Mouse (Mus musculus) liver, embryonic 14.5 days (tissue): Measurements from ENCODE around the gene Rab3il1. TPM values are rescaled to one million over a fixed set of nuclear protein-coding genes. Genes with fewer than 3 reads are reported as not detected.

Source experiments
- ATAC-seq: fragments of 200-750 bp; cut with Nextera tagmentation; 2 replicates; pipeline ENCODE4 v1.8.0; 2017; ENCODE audit warnings: moderate number of reproducible peaks, mild to moderate bottlenecking, moderate library complexity; ENCODE audit not compliant: insufficient read depth
- DNase-seq, 3 experiments: peaks; one replicate each; pipeline ENCODE4 v3.0.0-alpha.2; 2012 to 2013; ENCODE audit warnings: low read depth in 3 of 3, low spot score in 3 of 3
- H3K27ac ChIP-seq: fragments of 300-500 bp; sonication (generic); 2 replicates; pipeline ENCODE4 v1.5.1; 2014; ENCODE audit warnings: moderate library complexity, mild to moderate bottlenecking, control low read depth, inconsistent platforms
- H3K27me3 ChIP-seq: fragments of 300-500 bp; sonication (generic); 2 replicates; pipeline ENCODE4 v1.6.1; 2014; ENCODE audit warnings: mild to moderate bottlenecking, low read length, moderate library complexity; ENCODE audit not compliant: control insufficient read depth, insufficient read depth
- H3K36me3 ChIP-seq: fragments of 300-500 bp; sonication (generic); replicated peaks from 2 replicates; pipeline ENCODE4 v1.6.1; 2014; ENCODE audit warnings: low read depth; ENCODE audit not compliant: control insufficient read depth, insufficient read depth
- H3K4me1 ChIP-seq, 2 experiments: fragments of 200-500 bp in 1 of 2; fragments of 300-500 bp in 1 of 2; sonication (generic) in 1 of 2; replicated peaks; 2 replicates each; pipeline ENCODE4 v1.6.1; 2012 to 2014; ENCODE audit warnings: antibody characterized with exemption in 1 of 2, inconsistent platforms in 1 of 2, low read length in 1 of 2; ENCODE audit not compliant: control insufficient read depth in 2 of 2, insufficient read depth in 2 of 2
- H3K4me2 ChIP-seq: fragments of 300-500 bp; sonication (generic); 2 replicates; pipeline ENCODE4 v1.6.1; 2014; ENCODE audit warnings: low read depth, mild to moderate bottlenecking, control low read depth, moderate library complexity
- H3K4me3 ChIP-seq, 2 experiments: fragments of 200-500 bp in 1 of 2; fragments of 300-500 bp in 1 of 2; sonication (generic) in 1 of 2; 2 replicates each; pipeline ENCODE4 v1.5.1; 2012 to 2014; ENCODE audit warnings: low read depth in 2 of 2, low read length in 2 of 2, mild to moderate bottlenecking in 2 of 2, control low read depth in 1 of 2, inconsistent platforms in 1 of 2, moderate library complexity in 1 of 2; ENCODE audit not compliant: insufficient read depth in 1 of 2
- H3K9ac ChIP-seq: fragments of 300-500 bp; sonication (generic); replicated peaks from 2 replicates; pipeline ENCODE4 v1.6.1; 2014; ENCODE audit warnings: mild to moderate bottlenecking, control low read depth, moderate library complexity
- H3K9me3 ChIP-seq: fragments of 300-500 bp; sonication (generic); 2 replicates; pipeline ENCODE4 v1.6.1; 2016; ENCODE audit warnings: low read length, mixed read lengths; ENCODE audit not compliant: control insufficient read depth
- CTCF ChIP-seq: IDR thresholded peaks from 2 replicates; pipeline ENCODE4 v1.5.1; 2016; ENCODE audit warnings: antibody characterized with exemption, low read depth, control low read depth
- EP300 ChIP-seq: IDR thresholded peaks from 2 replicates; pipeline ENCODE4 v1.6.1; 2016; ENCODE audit warnings: antibody characterized with exemption, low read depth
- WGBS: fragments of 180-500 bp; shearing (Covaris S2); extraction: QIAGEN DNeasy Blood & Tissue Kit; methylation state at CpG from one replicate; pipeline ENCODE4 v1.1.7; 2014; ENCODE audit not compliant: insufficient replicate concordance; 5-methylcytosine and 5-hydroxymethylcytosine counted together
- polyA plus RNA-seq, 2 experiments: library from polyadenylated mRNA; depleted of rRNA in 1 of 2; stranded (reverse) in 1 of 2; unstranded in 1 of 2; fragments of >200 nt; fragmentation: Nextera tagmentation in 1 of 2; extraction: Ambion mirVana in 1 of 2; gene quantifications; 2 replicates each; pipeline versions ENCODE4 v1.2.1 to v1.2.3; 2012 to 2014

The Rab3il1 gene
- polyA plus RNA-seq, 2 experiments, result 122 to 240 TPM

- H3K9ac ChIP-seq, result no peak overlapping the region
- no peak overlapping the region for H3K4me2 ChIP-seq
- H3K27me3 ChIP-seq, result no peaks in the 10 kb centered on the region
- DNase-seq, result no peak
- no peak for TF ChIP-seq CTCF
- TF ChIP-seq EP300, result no peak
- no peak overlapping the region for H3K4me3 ChIP-seq
- H3K27ac ChIP-seq, result no peak overlapping the region
- no peaks in the 10 kb centered on the region for H3K36me3 ChIP-seq
- no peaks in the 10 kb centered on the region for H3K9me3 ChIP-seq
- 83% methylated on average over 10 of the region's 10 CpGs for WGBS
- ATAC-seq, result no peak
- no peaks in the 10 kb centered on the region; a peak in 2 of 4 replicates for H3K4me1 ChIP-seq
These were observed 52.3 kb downstream of the Rab3il1 start for GRCm38 (mm10) chr19:10053692-10054260.

DNA sequence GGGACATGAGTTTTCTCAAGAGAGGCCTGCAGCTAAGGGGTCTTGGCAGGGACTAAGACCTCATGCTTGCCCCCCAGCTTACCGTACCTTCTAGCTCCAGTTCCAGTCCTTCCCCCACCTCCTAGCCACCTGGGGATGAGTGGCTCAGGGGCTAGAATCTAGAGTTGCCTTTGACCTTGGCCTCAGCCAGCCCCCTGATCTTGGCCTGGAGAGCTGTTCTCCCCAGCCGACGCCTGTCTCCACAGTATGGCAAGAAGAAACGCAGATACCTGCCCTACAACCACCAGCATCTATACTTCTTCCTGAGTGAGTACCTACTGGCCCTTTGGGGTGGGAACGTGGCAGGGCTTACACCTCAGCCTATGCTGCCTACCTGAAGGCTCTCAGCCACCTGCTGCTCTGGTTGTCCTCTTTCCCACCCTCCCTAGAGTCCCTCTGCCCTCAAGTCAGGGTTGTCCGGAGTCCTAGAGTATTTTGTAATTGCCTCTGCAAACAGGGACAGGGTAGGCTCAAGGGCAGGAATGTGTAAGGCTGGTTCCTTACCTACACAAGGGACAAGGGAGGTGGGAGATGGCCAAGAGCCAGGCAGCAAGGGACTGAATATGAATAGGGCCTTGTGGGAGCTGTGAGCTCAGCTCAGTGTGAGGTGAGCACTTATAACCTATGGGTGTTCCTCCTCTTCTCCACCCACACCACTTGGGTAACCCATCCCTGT, 53.0 kb downstream of the Rab3il1 start:
- Histone ChIP-seq H3K27ac (no peak overlapping the region), H3K9ac (no peak overlapping the region), H3K9me3 (no peaks in the 10 kb centered on the region), H3K36me3 (no peaks in the 10 kb centered on the region), H3K4me3 (no peak overlapping the region), H3K4me1 (peaks cover 0 to under 1% of the 10 kb centered on the region in 2 experiments; a peak in 1 of 4 replicates), H3K4me2 (no peak overlapping the region), H3K27me3 (no peaks in the 10 kb centered on the region)
- 76% methylated on average over 6 of the region's 6 CpGs for WGBS
- ATAC-seq (no peak), DNase-seq (no peak)
- TF ChIP-seq CTCF, result no peak
- no peak for TF ChIP-seq EP300

GRCm38 (mm10) chr19:10055261-10055660, 53.8 kb downstream of the Rab3il1 start:
- ATAC-seq, result no peak
- WGBS, result 64% methylated on average over 3 of the region's 3 CpGs
- no peaks in the 10 kb centered on the region for H3K9me3 ChIP-seq
- H3K4me3 ChIP-seq, result no peak overlapping the region
- no peak for DNase-seq
- no peak for TF ChIP-seq CTCF
- no peak overlapping the region for H3K4me2 ChIP-seq
- no peak overlapping the region for H3K9ac ChIP-seq
- H3K4me1 ChIP-seq, result peaks cover 3 to 7% of the 10 kb centered on the region in 2 experiments
- no peak overlapping the region for H3K27ac ChIP-seq
- H3K27me3 ChIP-seq, result no peaks in the 10 kb centered on the region
- H3K36me3 ChIP-seq, result no peaks in the 10 kb centered on the region

DNA sequence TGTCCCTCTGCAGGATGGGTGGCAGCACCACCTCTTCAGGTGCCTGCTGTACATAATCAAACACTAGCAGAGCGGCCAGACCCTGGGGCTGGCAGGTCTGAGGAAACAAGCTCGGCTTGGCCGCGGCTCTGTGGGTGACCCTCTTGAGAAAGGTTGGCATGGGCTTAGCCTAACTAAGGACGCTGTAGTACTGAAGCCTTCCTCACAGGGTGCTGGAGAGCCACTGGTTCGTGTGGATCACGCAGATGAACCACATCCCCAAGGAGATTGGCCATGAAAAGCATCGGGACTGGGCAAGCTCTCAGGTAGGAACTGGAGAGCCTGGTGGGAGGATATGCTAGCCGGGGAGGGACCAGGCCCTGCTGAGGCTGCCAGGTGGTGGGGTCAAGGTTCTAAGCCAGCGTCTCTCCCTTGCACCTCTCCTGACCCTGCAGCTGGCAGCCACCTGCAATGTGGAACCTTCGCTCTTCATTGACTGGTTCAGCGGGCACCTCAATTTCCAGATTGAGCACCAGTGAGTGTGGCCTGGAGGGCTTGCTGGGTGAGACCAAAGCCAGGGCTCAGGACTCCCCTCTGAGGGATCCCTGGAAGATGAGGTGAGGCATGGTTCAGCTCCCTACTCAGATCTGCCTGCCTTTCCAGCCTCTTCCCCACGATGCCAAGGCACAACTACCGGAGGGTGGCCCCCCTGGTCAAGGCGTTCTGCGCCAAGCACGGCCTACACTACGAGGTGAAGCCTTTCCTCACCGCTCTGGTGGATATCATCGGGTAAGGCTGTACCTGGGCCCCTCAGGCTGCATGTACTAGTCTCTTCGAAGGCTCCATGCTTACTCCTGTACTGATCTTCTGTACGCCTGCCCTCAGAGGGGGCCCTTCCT, 54.6 kb downstream of the Rab3il1 start:
- H3K4me1 ChIP-seq, result peaks cover 10 to 14% of the 10 kb centered on the region in 2 experiments
- WGBS, result 78% methylated on average over 22 of the region's 22 CpGs
- no peak for ATAC-seq
- H3K36me3 ChIP-seq, result no peaks in the 10 kb centered on the region
- no peak overlapping the region for H3K4me3 ChIP-seq
- H3K9ac ChIP-seq, result no peak overlapping the region
- H3K27me3 ChIP-seq, result no peaks in the 10 kb centered on the region
- H3K27ac ChIP-seq, result no peak overlapping the region
- no peak for DNase-seq
- H3K4me2 ChIP-seq, result no peak overlapping the region
- no peaks in the 10 kb centered on the region for H3K9me3 ChIP-seq
- TF ChIP-seq EP300 (no peak), CTCF (no peak)

DNA sequence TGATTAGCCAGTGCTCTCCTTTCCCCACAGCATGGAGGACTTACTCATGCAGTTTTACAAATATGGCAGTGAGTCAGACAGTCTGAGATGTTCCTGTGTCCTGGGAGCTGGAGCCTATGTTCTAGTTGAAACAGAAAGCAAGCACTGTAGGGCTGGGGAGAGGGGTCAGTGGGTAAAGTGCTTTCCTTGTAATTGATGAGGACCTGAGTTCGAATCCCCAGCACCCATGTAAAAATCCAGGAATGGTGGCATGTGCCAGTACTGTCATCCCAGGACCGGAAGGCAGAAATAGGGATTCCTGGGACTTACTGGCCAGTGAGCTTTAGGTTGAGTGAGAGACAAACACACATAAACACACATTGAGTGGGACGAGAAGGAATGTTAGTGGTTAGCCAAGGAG, 55.2 kb downstream of the Rab3il1 start:
- Histone ChIP-seq H3K36me3 (no peaks in the 10 kb centered on the region), H3K27me3 (no peaks in the 10 kb centered on the region), H3K4me2 (no peak overlapping the region), H3K27ac (no peak overlapping the region), H3K4me3 (no peak overlapping the region), H3K9ac (no peak overlapping the region), H3K4me1 (peaks cover 11 to 20% of the 10 kb centered on the region in 2 experiments), H3K9me3 (no peaks in the 10 kb centered on the region)
- TF ChIP-seq EP300, result no peak
- TF ChIP-seq CTCF, result no peak
- no peak for ATAC-seq
- WGBS, result 62% methylated on average over 3 of the region's 3 CpGs
- DNase-seq, result no peak
